Mouse (Mus musculus): ENCODE measurements around the gene Map7. TPM values are rescaled to one million over a fixed set of nuclear protein-coding genes. Genes with fewer than 3 reads are reported as not detected.
A peak's percentile ranks its signal among the peaks of the same experiment; 100 is the strongest.

Map7 gene
- total RNA-seq, 2 experiments from 2014 or later = 42.3 to 49.4 TPM

GRCm38 (mm10) chr10:20226728-20227127, 78.5 kb downstream of the Map7 start:
- DNase-seq (ENCODE audit: low spot score in 2 of 2) = peak in 1 of 2 experiments; percentile 33

- DNase-seq (ENCODE audit: low spot score in 2 of 2) = no peak
Measured at GRCm38 (mm10) chr10:20230026-20230425, 81.8 kb downstream of the Map7 start.

DNA sequence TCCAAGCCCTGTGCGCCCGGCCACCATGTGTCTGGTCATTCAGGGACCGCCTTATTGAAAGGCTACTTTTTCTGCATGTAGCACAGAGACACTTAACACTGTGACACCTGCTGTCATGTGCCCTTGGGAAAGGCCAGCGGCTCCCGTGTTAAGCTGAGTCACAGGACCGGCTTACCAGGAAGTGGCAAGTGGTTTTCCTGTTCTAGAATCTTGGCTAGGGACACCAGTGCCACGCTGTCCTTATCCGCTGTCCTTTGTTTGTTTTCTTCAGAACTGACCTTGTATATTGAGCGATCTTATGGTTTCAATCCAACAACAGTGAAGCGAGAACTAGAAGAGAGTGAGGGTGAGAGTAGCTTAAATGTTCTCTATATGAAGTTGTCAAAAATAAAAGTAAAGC, 85.2 kb downstream of the Map7 start:
- DNase-seq (ENCODE audit: low spot score in 2 of 2) = no peak

DNA sequence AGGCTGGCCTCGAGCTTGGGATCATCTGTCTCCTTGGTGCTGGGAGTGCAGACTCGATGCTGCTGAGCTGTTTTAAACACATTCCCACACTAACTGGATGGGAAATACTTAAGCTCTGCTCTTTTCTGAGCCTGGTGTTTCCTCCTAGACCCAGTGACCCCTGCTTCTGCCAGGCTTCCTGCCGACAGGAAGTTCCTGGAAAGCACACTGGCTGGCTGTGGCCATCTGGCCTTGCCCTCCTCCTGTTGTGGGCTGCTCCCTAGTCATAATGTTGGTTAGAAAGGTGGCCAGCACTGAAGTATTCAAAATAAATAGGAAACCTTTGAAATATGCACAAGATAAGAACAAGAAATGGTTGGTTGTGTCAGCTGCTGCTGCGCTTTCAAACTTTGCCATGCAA, 86.2 kb downstream of the Map7 start:
- no peak for DNase-seq (ENCODE audit: low spot score in 2 of 2)

GRCm38 (mm10) chr10:20235656-20236055, 87.4 kb downstream of the Map7 start:
- DNase-seq (ENCODE audit: low spot score in 2 of 2) = no peak

DNA sequence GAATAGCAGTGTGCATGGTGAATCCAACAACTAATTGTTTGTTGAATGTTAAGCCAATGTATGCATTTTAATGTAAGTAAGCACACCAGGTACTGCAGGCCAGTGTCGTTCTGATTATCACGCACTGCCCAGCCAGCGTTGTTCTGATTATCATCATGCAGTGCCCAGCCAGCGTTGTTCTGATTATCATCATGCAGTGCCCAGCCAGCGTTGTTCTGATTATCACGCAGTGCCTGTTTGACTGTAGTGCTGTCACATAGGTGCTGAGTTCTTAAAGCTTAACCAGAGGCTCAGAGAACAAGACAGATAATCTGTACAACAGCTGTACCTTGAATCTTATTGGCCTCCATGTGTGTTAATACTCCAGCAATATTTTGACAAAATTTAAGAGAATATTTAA, 88.0 kb downstream of the Map7 start:
- DNase-seq (ENCODE audit: low spot score in 2 of 2) = no peak

DNA sequence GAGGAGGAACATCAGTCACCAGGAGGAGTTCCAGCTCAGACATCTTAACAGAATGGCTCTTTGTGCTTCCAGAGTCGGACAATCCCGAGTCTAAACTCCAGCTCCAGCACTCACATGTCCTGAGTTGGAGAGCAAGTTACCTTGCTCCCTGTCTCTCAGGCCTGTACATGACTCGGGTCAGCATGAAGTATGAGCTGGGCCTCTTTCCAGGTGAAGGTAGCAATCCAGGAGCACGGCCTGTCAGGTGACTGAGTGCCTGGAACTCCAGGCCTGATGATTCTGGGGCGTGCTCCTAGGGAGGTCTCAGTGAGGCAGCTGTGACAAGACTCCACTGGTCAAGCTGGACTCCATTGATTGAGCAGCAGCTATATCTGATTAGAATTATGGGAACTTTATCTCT, 90.0 kb downstream of the Map7 start:
- no peak for DNase-seq (ENCODE audit: low spot score in 2 of 2)

DNA sequence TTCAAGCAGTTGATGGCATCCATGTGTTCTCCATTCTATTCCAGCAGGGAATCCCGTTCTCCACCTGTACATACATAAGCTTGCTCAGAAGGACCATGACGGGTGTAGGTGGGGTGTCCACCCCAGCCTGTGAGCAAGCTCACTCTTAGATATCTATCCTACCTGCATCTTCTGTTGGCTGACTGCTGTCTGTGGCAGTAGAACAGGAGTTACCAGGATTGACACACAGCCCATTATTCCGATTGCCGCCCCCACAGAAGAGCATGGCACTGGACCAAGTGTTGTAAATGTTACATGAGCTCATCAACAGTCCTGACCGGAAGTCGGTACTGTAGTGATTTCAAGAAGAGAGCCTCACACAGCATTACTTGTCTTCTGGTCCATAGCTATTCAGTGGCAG, 92.6 kb downstream of the Map7 start:
- no peak for DNase-seq (ENCODE audit: low spot score in 2 of 2)

DNA sequence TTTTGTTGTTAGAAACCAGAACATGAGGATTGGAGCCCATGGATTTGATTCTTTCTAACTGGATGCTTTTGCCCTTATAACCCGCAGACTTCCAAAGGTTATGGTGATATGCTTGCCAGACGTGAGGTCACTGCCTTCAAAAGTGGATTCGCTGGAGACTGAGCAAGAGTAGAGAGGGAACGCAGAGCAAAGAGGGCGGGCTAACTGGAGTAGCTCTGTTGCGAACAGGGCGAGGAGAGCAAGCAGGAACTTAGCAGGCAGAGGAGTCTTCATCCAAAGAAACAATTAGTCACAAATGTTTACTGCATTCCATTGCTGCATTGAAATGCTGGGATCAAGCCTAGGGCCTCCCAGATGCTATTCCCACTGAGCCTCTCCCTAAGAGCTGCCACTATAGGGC, 95.0 kb downstream of the Map7 start:
- DNase-seq (ENCODE audit: low spot score in 2 of 2) = no peak

DNA sequence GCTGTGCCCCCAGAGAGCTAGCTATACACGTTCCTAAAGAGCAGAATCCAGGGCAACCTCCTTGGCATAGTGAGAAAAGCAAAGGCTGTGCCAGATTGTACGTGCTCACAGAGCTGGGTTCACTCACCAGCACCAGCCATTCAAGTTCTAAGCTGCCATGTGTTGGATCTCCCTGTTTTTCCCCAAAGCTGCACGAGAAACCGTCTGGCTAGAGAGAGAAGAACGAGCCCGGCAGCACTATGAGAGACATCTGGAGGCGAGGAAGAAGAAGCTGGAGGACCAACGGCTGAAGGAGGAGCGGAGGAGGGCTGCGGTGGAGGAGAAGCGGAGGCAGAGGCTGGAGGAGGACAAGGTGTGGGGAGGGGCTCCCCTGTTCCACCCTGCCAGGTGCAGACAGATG, 96.8 kb downstream of the Map7 start:
- DNase-seq (ENCODE audit: low spot score in 2 of 2) = no peak

GRCm38 (mm10) chr10:20249091-20249490, 100.8 kb downstream of the Map7 start:
- no peak for DNase-seq (ENCODE audit: low spot score in 2 of 2)

DNA sequence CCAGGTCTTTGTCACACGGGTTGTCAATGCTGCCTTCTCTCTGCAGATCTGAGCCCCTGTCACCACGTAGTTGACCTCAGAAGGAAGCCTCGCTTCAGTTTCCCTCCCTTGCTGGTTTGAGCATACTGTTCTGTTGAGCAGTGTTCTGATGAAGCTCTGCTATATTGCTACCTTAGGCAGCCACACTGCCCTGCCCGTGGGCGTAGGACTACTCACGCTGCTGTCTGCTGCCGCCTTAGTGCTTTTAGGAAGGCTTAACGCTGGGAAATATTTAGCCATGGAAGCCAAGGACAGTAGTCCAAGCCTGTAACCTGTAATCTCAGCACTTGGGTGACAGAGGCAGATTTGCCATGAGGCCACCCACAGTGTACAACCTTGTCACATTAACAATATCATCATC, 107.3 kb downstream of the Map7 start:
- no peak for DNase-seq (ENCODE audit: low spot score in 2 of 2)

DNA sequence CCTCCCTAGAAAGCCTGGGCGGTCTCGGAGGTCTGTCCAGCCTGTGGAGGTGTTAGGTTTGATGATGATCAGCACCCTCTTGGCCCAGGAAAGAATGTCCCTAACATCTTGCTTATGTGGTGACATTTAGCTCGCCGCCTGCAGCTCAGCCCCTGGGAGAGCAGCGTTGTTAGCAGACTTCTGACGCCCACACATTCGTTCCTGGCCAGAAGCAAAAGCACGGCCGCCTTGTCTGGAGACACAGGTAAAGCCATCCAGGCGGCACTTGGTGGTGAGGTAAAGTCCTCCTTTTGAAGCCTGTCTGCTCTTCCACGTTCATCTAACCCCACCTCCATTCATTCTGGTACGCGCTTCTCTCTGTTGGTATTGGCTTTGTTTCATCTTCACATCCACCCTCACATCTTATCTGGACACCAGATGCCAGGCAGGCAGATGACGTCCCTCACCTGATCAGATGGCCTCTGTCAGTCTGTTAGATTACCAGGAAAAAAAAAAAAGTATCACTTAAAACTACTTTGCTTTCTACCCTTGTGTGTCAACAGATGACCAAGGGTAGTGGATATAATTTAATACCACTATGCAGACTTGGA, 108.9 kb downstream of the Map7 start:
- no peak for DNase-seq (ENCODE audit: low spot score in 2 of 2)

GRCm38 (mm10) chr10:20257721-20258720, 109.8 kb downstream of the Map7 start:
- no peak for DNase-seq (ENCODE audit: low spot score in 2 of 2)

DNA sequence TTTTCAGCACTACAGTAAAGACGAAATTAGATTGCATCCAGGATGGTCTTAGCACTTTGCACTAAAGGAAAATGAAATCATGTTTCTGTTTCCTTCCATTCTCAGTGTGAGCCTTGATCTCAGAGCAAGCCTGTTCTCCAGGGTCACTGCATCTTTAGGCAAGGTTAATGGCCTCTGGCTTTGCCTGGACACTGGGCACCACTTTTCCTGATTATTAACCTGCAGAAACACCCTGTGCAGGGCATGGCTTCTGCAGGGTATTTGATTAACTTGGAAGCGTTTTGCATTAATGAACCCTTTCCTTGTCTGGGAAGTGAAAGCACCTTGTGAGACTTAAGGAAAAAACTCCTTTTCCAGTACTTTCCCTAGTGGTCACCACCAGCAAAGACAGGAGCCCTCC, 111.2 kb downstream of the Map7 start:
- DNase-seq (ENCODE audit: low spot score in 2 of 2) = no peak

GRCm38 (mm10) chr10:20262896-20263295, 114.6 kb downstream of the Map7 start:
- DNase-seq (ENCODE audit: low spot score in 2 of 2) = no peak

DNA sequence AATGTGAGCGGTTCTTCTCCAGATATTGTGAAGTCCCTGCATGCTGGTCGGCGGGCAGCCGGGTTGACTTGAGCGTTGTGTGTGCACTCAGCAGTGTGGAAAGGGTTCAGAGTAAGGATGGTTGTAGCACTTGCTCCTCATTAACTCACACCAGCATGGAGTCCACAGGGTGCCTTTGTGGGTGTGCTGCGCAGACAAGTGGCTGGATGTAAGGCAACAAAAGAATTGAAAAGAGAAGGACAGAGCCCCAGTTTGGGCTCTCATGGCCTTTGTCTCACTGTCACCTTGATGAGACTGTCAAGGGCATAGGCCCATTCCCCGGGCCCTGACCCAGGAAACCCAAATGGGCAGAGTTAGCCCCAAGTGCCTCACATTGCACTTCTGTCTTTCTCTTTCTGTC, 116.2 kb downstream of the Map7 start:
- no peak for DNase-seq (ENCODE audit: low spot score in 2 of 2)

GRCm38 (mm10) chr10:20267032-20267431, 118.8 kb downstream of the Map7 start:
- no peak for DNase-seq (ENCODE audit: low spot score in 2 of 2)

- DNase-seq (ENCODE audit: low spot score in 2 of 2) = no peak
Measured at GRCm38 (mm10) chr10:20268945-20269344, 120.7 kb downstream of the Map7 start.

- DNase-seq (ENCODE audit: low spot score in 2 of 2) = no peak
Measured at GRCm38 (mm10) chr10:20272380-20272779, 124.1 kb downstream of the Map7 start.

DNA sequence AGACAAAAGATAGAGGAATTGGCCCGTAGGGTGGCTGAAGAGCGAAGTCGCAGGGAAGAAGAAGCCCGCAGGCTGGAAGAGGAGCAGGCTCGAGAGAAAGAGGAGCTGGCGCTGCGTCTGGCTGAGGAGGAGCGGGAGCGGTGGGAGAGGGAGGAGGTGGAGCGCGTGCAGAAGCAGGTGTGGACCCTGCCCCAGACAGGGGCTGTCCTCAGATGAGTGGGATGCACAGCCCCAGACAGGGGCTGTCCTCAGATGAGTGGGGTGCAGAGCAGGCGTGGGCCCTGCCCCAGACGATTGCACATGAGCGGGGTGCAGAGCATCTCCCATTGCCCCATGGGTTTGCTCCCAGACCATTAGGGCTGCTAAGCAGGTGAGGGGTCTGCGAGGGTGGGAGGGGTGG, 125.0 kb downstream of the Map7 start:
- DNase-seq (ENCODE audit: low spot score in 2 of 2) = no peak

GRCm38 (mm10) chr10:20274022-20274421, 125.8 kb downstream of the Map7 start:
- no peak for DNase-seq (ENCODE audit: low spot score in 2 of 2)

DNA sequence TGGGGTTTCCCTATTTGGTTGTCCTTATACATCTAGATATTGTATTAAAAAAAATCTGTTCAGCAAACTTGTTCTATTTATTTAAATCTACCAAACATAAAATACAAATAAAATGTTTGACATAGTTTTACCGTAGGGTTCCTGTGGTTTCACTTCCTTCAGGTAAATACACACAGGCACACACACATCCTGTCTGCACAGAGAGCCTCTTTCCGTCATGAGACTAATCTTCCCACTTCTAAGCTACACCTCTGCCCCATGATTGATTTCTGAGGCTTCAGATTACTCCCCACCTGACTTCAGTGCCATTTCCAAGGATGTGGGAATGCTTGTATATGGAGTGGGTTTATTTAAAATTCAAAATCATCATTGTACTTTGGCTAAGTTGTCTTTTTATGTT, 133.2 kb downstream of the Map7 start:
- no peak for DNase-seq (ENCODE audit: low spot score in 2 of 2)
